Mouse (Mus musculus) kidney, embryonic 15.5 days (tissue): ENCODE data around the gene Ecd. TPM values are rescaled to one million over a fixed set of nuclear protein-coding genes. Genes with fewer than 3 reads are reported as not detected.

Experiments used
- ATAC-seq: fragments of 200-750 bp; cut with Nextera tagmentation; replicated peaks from 2 replicates; pipeline ENCODE4 v1.8.0; 2017; ENCODE audit warnings: moderate TSS enrichment; ENCODE audit not compliant: low FRiP score
- H3K27ac ChIP-seq: fragments of 300-500 bp; sonication (generic); 2 replicates; pipeline ENCODE4 v1.5.1; 2015; ENCODE audit warnings: mild to moderate bottlenecking, inconsistent platforms
- H3K27me3 ChIP-seq: fragments of 300-500 bp; sonication (generic); 2 replicates; pipeline ENCODE4 v1.6.1; 2015; ENCODE audit warnings: inconsistent platforms
- H3K36me3 ChIP-seq: fragments of 300-500 bp; sonication (generic); 2 replicates; pipeline ENCODE4 v1.6.1; 2015; ENCODE audit warnings: inconsistent platforms
- H3K4me1 ChIP-seq: fragments of 300-500 bp; sonication (generic); 2 replicates; pipeline ENCODE4 v1.6.1; 2015; ENCODE audit warnings: inconsistent platforms
- H3K4me2 ChIP-seq: fragments of 300-500 bp; sonication (generic); 2 replicates; pipeline ENCODE4 v1.6.1; 2015; ENCODE audit warnings: moderate library complexity, mild to moderate bottlenecking, inconsistent platforms
- H3K4me3 ChIP-seq: fragments of 300-500 bp; sonication (generic); replicated peaks from 2 replicates; pipeline ENCODE4 v1.5.1; 2015; ENCODE audit warnings: mild to moderate bottlenecking, inconsistent platforms
- H3K9ac ChIP-seq: fragments of 300-500 bp; sonication (generic); 2 replicates; pipeline ENCODE4 v1.6.1; 2015; ENCODE audit warnings: mild to moderate bottlenecking, inconsistent platforms
- H3K9me3 ChIP-seq: fragments of 300-500 bp; sonication (generic); replicated peaks from 2 replicates; pipeline ENCODE4 v1.6.1; 2016; ENCODE audit warnings: inconsistent platforms
- WGBS: fragments of 180-500 bp; shearing (Covaris S2); methylation state at CpG from one replicate; pipeline ENCODE4 v1.1.7; 2015; ENCODE audit warnings: mixed read lengths; 5-methylcytosine and 5-hydroxymethylcytosine counted together
- polyA plus RNA-seq: library from polyadenylated mRNA; unstranded; fragments of >200 nt; fragmentation: Nextera tagmentation; extraction: Ambion mirVana; gene quantifications from 2 replicates; pipeline ENCODE4 v1.2.1, GENCODE M21; 2015

Gene Ecd
- polyA plus RNA-seq, 1 experiment from 2014 or later: 61.5 TPM

GRCm38 (mm10) chr14:20371854-20372253 lies 23.9 kb upstream of the Ecd start:
- H3K27me3 ChIP-seq: no peaks in the 10 kb centered on the region
- H3K27ac ChIP-seq: no peak overlapping the region
- H3K36me3 ChIP-seq: peaks cover 86% of the 10 kb centered on the region
- H3K4me3 ChIP-seq: no peak overlapping the region
- no peak for ATAC-seq
- H3K4me1 ChIP-seq: no peaks in the 10 kb centered on the region
- no peak overlapping the region for H3K9ac ChIP-seq
- 83% methylated on average over 1 of the region's 1 CpGs for WGBS
- H3K4me2 ChIP-seq: no peak overlapping the region
- H3K9me3 ChIP-seq: no peaks in the 10 kb centered on the region

GRCm38 (mm10) chr14:20370798-20371197 lies 22.9 kb upstream of the Ecd start:
- ATAC-seq: no peak
- 83% methylated on average over 7 of the region's 7 CpGs for WGBS
- Histone ChIP-seq H3K4me2 (no peak overlapping the region), H3K4me1 (no peaks in the 10 kb centered on the region), H3K36me3 (peaks cover 86% of the 10 kb centered on the region), H3K9ac (no peak overlapping the region), H3K9me3 (no peaks in the 10 kb centered on the region), H3K27me3 (no peaks in the 10 kb centered on the region), H3K27ac (no peak overlapping the region), H3K4me3 (no peak overlapping the region)

GRCm38 (mm10) chr14:20368271-20368670 lies 20.4 kb upstream of the Ecd start:
- Histone ChIP-seq H3K4me2 (no peak overlapping the region), H3K9me3 (no peaks in the 10 kb centered on the region), H3K4me1 (no peaks in the 10 kb centered on the region), H3K4me3 (no peak overlapping the region), H3K27me3 (no peaks in the 10 kb centered on the region), H3K27ac (no peak overlapping the region), H3K9ac (no peak overlapping the region), H3K36me3 (peaks cover 88% of the 10 kb centered on the region)
- WGBS: 93% methylated on average over 3 of the region's 3 CpGs
- no peak for ATAC-seq

GRCm38 (mm10) chr14:20363230-20363629 lies 15.3 kb upstream of the Ecd start:
- 93% methylated on average over 4 of the region's 4 CpGs for WGBS
- H3K36me3 ChIP-seq: peaks cover 95% of the 10 kb centered on the region

GRCm38 (mm10) chr14:20347441-20347990 lies 405 bp downstream of the Ecd start:
- peak overlapping the region; percentile 97 for H3K27ac ChIP-seq
- peaks cover 36% of the 10 kb centered on the region for H3K36me3 ChIP-seq
- H3K4me1 ChIP-seq: peaks cover 23% of the 10 kb centered on the region
- peak; percentile 70 for ATAC-seq
- H3K4me3 ChIP-seq: peak overlapping the region; percentile 91
- peak overlapping the region; percentile 77 for H3K4me2 ChIP-seq
- no peaks in the 10 kb centered on the region for H3K27me3 ChIP-seq
- no peaks in the 10 kb centered on the region for H3K9me3 ChIP-seq
- peak overlapping the region; percentile 97 for H3K9ac ChIP-seq
- 2% methylated on average over 15 of the region's 15 CpGs for WGBS

More at GRCm38 (mm10) chr14:20363230-20363629, 15.3 kb upstream of the Ecd start:
- Histone ChIP-seq H3K27ac (no peak overlapping the region), H3K9me3 (no peaks in the 10 kb centered on the region), H3K27me3 (no peaks in the 10 kb centered on the region), H3K4me3 (no peak overlapping the region), H3K4me2 (no peak overlapping the region), H3K9ac (no peak overlapping the region), H3K4me1 (no peaks in the 10 kb centered on the region)
- no peak for ATAC-seq

- ATAC-seq: no peak
- Histone ChIP-seq H3K9me3 (no peaks in the 10 kb centered on the region), H3K4me3 (no peak overlapping the region), H3K27me3 (no peaks in the 10 kb centered on the region), H3K9ac (no peak overlapping the region), H3K4me1 (peaks cover 23% of the 10 kb centered on the region), H3K4me2 (no peak overlapping the region), H3K27ac (no peak overlapping the region), H3K36me3 (peaks cover 45% of the 10 kb centered on the region)
- 83% methylated on average over 9 of the region's 9 CpGs for WGBS
These were observed 2.0 kb downstream of the Ecd start for GRCm38 (mm10) chr14:20345885-20346284.

- WGBS: 79% methylated on average over 7 of the region's 7 CpGs
- Histone ChIP-seq H3K4me2 (no peak overlapping the region), H3K4me1 (0 out of 2 replicates have a peak, but pooled peaks cover 2% of the 10 kb centered on the region)
These were observed 7.1 kb downstream of the Ecd start for GRCm38 (mm10) chr14:20340866-20341265.

GRCm38 (mm10) chr14:20340149-20340548 lies 7.8 kb downstream of the Ecd start:
- Histone ChIP-seq H3K27ac (no peak overlapping the region), H3K4me1 (no peaks in the 10 kb centered on the region), H3K9ac (no peak overlapping the region), H3K27me3 (no peaks in the 10 kb centered on the region), H3K4me2 (no peak overlapping the region), H3K9me3 (no peaks in the 10 kb centered on the region), H3K4me3 (no peak overlapping the region), H3K36me3 (peaks cover 73% of the 10 kb centered on the region)
- no peak for ATAC-seq
- WGBS: 87% methylated on average over 8 of the region's 8 CpGs

More at GRCm38 (mm10) chr14:20340866-20341265, 7.1 kb downstream of the Ecd start:
- Histone ChIP-seq H3K36me3 (peaks cover 73% of the 10 kb centered on the region), H3K27ac (no peak overlapping the region), H3K9ac (no peak overlapping the region), H3K4me3 (no peak overlapping the region), H3K27me3 (no peaks in the 10 kb centered on the region), H3K9me3 (no peaks in the 10 kb centered on the region)
- ATAC-seq: no peak

- no peak overlapping the region for H3K4me2 ChIP-seq
- H3K9ac ChIP-seq: no peak overlapping the region
- no peak overlapping the region for H3K27ac ChIP-seq
- ATAC-seq: no peak
- H3K27me3 ChIP-seq: no peaks in the 10 kb centered on the region
- 97% methylated on average over 5 of the region's 5 CpGs for WGBS
- H3K4me3 ChIP-seq: no peak overlapping the region
- peaks cover 72% of the 10 kb centered on the region for H3K36me3 ChIP-seq
- H3K4me1 ChIP-seq: no peaks in the 10 kb centered on the region
- H3K9me3 ChIP-seq: no peaks in the 10 kb centered on the region
These were observed 8.5 kb downstream of the Ecd start for GRCm38 (mm10) chr14:20339415-20339814.

GRCm38 (mm10) chr14:20331316-20331715 lies 16.6 kb downstream of the Ecd start:
- no peak for ATAC-seq
- Histone ChIP-seq H3K36me3 (peaks cover 91% of the 10 kb centered on the region), H3K4me3 (no peak overlapping the region)

GRCm38 (mm10) chr14:20328474-20328873 lies 19.4 kb downstream of the Ecd start:
- peaks cover 91% of the 10 kb centered on the region for H3K36me3 ChIP-seq
- H3K27ac ChIP-seq: no peak overlapping the region
- no peak overlapping the region for H3K4me3 ChIP-seq
- H3K27me3 ChIP-seq: no peaks in the 10 kb centered on the region
- no peak overlapping the region for H3K4me2 ChIP-seq
- ATAC-seq: peak; percentile 52; the same call in 1 of the 2 replicates
- 73% methylated on average over 9 of the region's 9 CpGs for WGBS
- H3K4me1 ChIP-seq: no peaks in the 10 kb centered on the region
- no peaks in the 10 kb centered on the region for H3K9me3 ChIP-seq
- no peak overlapping the region for H3K9ac ChIP-seq

More at GRCm38 (mm10) chr14:20331316-20331715, 16.6 kb downstream of the Ecd start:
- Histone ChIP-seq H3K27me3 (no peaks in the 10 kb centered on the region), H3K4me2 (no peak overlapping the region), H3K9me3 (no peaks in the 10 kb centered on the region), H3K27ac (no peak overlapping the region), H3K9ac (no peak overlapping the region), H3K4me1 (no peaks in the 10 kb centered on the region)
- 92% methylated on average over 4 of the region's 4 CpGs for WGBS

- no peak for ATAC-seq
- H3K9me3 ChIP-seq: no peaks in the 10 kb centered on the region
- no peak overlapping the region for H3K4me3 ChIP-seq
- H3K9ac ChIP-seq: no peak overlapping the region
- no peak overlapping the region for H3K4me2 ChIP-seq
- peaks cover 91% of the 10 kb centered on the region for H3K36me3 ChIP-seq
- no peaks in the 10 kb centered on the region for H3K4me1 ChIP-seq
- H3K27ac ChIP-seq: no peak overlapping the region
- 95% methylated on average over 9 of the region's 9 CpGs for WGBS
- H3K27me3 ChIP-seq: no peaks in the 10 kb centered on the region
These were observed 23.7 kb downstream of the Ecd start for GRCm38 (mm10) chr14:20324196-20324595.

- Histone ChIP-seq H3K4me3 (no peak overlapping the region), H3K4me2 (no peak overlapping the region), H3K9ac (no peak overlapping the region), H3K27ac (no peak overlapping the region), H3K36me3 (peaks cover 73% of the 10 kb centered on the region), H3K9me3 (no peaks in the 10 kb centered on the region), H3K27me3 (no peaks in the 10 kb centered on the region), H3K4me1 (no peaks in the 10 kb centered on the region)
- 87% methylated on average over 3 of the region's 3 CpGs for WGBS
- no peak for ATAC-seq
These were observed 28.5 kb downstream of the Ecd start for GRCm38 (mm10) chr14:20319420-20319819.
